Mouse (Mus musculus) cerebellum, adult 11 months (tissue): ENCODE data around the gene Wasf1.
A peak's percentile ranks its signal among the peaks of the same experiment; 100 is the strongest.

Experiments used
- DNase-seq: peaks from one replicate; pipeline ENCODE4 v3.0.0; 2022

The Wasf1 gene

GRCm38 (mm10) chr10:40882831-40883643 is at the start of gene Wasf1, which contains the start of gene Cdc40:
Wasf1 (plus strand) TSS chr10:40883475.
Cdc40 (minus strand) TSS chr10:40883311.
- DNase-seq = peak; percentile 98

DNA sequence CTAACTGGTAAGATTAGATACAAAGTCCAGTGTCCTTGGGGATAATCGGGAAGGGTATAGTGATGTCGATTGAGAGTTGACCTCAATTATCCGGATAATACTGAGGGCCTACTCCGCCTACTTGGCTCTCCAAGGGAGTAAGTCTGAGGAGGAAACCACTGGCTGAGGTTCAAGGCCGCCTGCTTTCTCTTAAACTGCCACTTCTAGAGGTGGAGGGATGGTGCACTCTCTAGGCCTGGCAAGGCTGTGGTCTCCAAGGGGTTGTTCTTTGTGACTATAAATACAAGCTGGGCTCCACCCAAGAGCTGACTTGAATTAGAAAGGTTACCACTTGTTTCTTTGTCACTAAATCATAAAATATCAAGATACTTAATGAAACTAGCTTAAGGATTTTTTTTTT is 43.2 kb upstream of the Wasf1 start:
- no peak for DNase-seq

GRCm38 (mm10) chr10:40843841-40844240 is 39.4 kb upstream of the Wasf1 start:
- DNase-seq = no peak

DNA sequence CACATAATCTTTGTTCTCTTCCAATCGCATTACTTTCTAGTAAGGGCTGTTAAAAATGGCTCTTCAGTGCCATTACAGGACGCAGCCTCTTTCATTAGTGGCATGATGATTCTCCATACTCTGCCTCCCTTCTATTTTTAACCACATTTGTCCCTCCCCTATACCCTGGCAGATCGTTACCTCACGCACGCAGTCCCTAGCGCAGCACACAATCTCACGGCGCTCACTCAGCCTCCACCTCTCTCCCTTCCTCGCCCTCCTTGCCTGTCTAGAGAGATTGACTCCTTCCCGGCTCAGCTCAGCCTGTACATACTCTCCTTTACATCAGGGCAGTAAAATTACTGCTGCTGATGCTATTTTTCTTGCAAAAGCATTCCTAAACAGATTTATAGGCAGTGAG is 38.7 kb upstream of the Wasf1 start:
- no peak for DNase-seq

- peak; percentile 33 for DNase-seq
Observed at GRCm38 (mm10) chr10:40845626-40846025, 37.6 kb upstream of the Wasf1 start.

- DNase-seq = peak; percentile 81
Observed at GRCm38 (mm10) chr10:40847176-40847874, 36.0 kb upstream of the Wasf1 start.

- DNase-seq = no peak
Observed at GRCm38 (mm10) chr10:40850644-40851043, 32.6 kb upstream of the Wasf1 start.

DNA sequence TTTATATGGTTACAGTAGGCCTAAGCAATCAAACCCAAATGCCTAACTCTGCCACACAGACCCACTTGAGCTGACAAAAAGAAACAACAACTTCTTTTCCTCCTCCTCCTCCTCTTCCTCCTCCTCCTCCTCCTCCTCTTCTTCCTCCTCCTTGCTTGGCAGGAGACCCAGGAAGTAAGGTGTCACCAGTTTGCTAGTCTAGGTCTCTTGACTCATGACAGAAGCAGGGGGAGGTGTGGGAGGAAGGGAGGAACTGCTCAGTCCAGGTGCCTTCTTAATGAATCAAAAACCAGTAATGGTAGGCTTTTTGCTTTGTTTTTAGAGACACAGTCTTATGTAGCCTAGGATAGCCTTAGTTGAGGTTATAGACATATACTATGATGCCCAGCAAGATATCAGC is 32.1 kb upstream of the Wasf1 start:
- no peak for DNase-seq

GRCm38 (mm10) chr10:40855616-40856015 is 27.7 kb upstream of the Wasf1 start:
- no peak for DNase-seq

GRCm38 (mm10) chr10:40856703-40857102 is 26.6 kb upstream of the Wasf1 start:
- DNase-seq = no peak

- DNase-seq = peak; percentile 75
Observed at GRCm38 (mm10) chr10:40857599-40857998, 25.7 kb upstream of the Wasf1 start.

DNA sequence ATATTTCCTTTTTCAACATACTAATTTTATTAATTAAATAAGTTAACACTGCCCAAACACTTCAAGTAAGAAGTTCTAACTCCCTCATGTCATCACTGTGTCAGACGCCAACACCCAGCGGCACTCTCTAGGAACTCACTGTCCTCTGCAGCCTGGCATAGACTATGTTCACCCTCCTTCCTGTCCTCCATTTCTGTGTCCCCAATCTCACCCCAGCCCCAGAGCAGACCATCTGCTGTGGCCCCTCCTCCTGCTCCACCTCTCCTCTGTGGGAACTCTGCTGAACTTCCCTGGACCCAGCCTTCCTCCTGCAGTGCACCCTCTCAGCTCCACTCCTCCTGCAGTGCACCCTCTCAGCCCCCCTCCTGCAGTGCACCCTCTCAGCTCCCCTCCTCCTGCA is 15.2 kb upstream of the Wasf1 start:
- peak; percentile 27 for DNase-seq

GRCm38 (mm10) chr10:40871301-40871700 is 12.0 kb upstream of the Wasf1 start:
- no peak for DNase-seq

GRCm38 (mm10) chr10:40872052-40872451 is 11.2 kb upstream of the Wasf1 start:
- peak; percentile 56 for DNase-seq

DNA sequence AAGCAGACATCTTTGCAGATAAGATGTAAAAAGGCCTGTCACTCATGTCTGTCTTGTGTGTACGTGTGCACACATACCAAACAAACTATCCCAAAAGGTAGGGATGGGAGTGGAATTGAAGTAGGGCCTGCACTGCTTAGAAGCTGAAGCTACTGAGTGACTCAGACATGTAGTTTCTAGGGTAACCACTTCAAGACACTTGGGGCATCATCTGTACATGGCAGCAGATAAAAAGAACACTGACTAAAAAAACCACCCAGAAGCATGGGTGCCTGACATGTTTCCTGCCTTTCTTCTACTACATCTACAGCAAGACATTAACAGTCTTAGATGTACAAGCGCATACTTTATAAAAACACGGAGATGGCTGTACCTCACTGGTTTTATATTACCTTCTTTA is 5.0 kb upstream of the Wasf1 start:
- no peak for DNase-seq

DNA sequence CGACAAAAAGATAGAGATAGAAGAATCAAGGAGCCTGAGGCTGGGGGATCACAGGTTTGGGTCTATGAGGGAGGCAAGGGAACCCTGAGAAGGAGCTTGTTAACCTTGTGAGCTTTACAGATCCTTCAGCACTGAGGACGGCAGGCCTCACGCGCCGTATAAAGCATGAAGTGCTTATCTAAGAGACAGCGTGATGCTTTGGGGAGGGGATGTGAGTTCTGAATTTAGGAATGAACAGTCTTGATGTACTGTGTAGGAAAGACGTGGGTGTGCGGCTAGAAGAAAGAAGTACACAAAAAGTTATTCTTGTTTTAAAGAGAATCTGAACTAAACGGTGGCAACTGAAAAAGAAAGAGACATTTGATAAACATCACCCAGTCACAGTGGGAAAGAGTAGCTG is 3.3 kb upstream of the Wasf1 start:
- DNase-seq = no peak

DNA sequence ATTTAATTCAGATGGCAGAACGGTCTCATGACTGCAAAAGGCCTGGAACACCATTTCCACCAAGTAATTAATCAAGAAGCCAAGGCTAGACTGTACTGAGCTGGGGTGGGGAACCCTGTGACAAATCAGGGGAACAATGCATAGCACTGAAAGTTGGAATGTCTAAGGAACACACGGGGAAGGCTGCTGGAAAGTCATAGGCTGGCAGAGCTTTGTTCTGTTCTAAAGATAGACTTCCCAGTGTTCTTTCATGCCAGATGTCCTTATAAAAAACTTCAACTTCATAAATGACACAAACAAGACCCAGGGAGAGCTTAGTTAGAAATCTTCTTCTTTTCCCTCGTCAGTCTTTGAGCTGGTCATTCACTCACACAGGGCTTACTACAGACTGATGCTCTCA is 2.0 kb upstream of the Wasf1 start:
- no peak for DNase-seq

DNA sequence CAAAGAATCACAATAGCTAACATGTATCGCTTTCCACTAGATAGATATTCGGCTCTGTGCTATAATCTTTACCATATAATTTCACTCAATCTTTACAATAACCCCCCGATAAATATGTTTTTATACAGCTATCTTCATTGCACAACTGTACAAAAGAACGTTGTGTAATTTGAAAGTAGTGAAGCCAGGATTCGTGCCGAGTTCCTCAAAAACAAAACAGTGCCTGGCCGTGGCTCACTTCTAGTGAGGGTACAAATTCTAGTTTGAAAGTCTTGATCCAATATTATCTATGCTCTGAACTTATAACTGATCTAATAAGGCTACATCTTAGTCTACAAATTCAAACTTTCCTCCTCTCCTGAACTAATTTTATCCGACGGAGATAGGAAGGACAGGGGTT is 942 bp upstream of the Wasf1 start:
- no peak for DNase-seq

DNA sequence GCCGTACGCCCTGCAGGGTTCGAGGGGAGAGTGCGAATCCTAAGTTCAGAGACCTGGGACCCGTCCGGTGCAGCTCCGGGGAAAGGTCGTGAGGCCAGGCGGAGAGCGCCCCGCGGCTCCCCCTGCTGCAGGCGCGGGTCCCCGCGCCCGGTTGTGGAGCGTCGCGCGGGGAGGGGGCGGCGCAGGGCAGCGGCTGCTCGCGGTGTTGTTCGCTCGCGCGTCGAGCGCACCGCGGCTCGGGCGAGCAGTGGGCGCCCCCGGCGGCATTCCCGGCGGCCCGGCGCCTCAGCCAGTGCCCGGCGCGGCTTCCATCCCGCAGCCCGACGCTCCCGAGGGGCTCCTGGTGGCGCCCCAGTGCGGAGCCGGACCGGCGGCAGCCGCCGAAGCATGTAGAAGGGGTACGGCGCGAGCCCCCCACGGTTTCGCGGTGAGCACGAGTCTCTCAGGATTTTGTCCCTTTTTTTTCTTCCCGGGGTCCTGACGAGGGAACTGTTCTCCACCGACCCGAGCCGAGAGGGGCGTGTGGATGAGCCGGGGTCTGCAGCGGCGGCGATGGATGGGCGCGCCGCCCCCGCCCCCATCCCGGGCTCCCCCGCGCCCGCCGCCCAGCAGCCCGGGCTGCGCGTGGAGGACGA is 486 bp downstream of the Wasf1 start:
- DNase-seq = no peak

DNA sequence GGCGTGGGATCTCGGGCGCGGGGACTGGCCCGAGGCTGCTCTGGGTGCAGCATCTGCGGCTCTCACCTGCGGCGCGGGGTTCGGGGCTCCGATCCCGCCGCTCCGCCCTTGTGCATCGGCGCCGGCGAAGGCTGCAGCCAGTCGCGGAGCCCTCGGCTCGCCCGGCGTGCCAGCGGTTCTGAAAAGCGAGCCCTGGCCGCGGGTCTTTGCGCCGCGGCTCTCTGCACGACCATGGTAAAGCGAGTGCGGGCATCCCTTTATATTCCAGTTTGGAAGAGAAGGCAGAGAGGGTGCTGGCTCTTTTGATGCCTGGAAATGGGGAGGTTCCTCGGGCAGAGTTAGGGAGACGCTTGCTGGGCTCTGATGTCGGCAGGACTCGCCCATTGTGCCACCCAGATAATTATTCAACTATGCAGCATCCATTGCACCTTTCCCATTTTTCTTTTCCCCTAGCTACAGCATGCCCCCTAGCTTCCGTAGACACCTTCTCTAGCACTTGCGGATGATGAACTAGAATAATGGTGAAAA is 1.1 kb downstream of the Wasf1 start:
- peak; percentile 61 for DNase-seq

- no peak for DNase-seq
Observed at GRCm38 (mm10) chr10:40885432-40885831, 2.2 kb downstream of the Wasf1 start.

DNA sequence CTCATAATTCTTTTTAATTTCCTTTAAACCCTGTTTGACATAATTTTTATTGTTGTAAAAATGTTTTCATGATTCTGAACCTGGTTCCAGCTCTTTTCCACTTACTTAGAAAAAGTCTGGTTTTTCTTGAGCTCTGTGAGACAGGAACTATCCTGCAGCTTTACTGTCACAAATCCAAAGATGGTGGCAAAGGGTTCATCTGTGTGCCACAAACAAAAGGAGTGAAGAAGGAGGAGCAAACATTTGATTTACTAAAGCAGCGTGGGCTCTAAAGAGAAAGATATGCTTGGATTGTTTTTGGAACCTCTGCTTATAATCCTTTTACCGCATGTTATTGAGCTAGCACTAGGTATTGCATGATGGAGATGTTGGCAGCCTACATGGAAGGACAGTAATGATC is 4.0 kb downstream of the Wasf1 start:
- no peak for DNase-seq

- DNase-seq = no peak
Observed at GRCm38 (mm10) chr10:40889146-40889545, 5.9 kb downstream of the Wasf1 start.

- no peak for DNase-seq
Observed at GRCm38 (mm10) chr10:40895765-40896164, 12.5 kb downstream of the Wasf1 start.
